Mouse (Mus musculus) adrenal gland, postnatal 4 days (tissue): Measurements from ENCODE around the gene Ifih1. TPM values are rescaled to one million over a fixed set of nuclear protein-coding genes. Genes with fewer than 3 reads are reported as not detected.

Experiments
- DNase-seq, 2 experiments: peaks; one replicate each; pipeline ENCODE4 v3.0.0; 2021 to 2022; ENCODE audit warnings: low spot score in 2 of 2, mixed read lengths in 2 of 2
- total RNA-seq, 2 experiments: library from RNA; stranded (reverse); gene quantifications; 2 replicates each; pipeline ENCODE4 v1.2.3; 2021

Ifih1 gene
- total RNA-seq, 2 experiments from 2014 or later, result 8.8 to 10.6 TPM

- DNase-seq, result no peak
Measured at GRCm38 (mm10) chr2:62557417-62557816, 88.6 kb downstream of the Ifih1 start.

- no peak for DNase-seq
Measured at GRCm38 (mm10) chr2:62556349-62556748, 89.7 kb downstream of the Ifih1 start.

- DNase-seq, result no peak
Measured at GRCm38 (mm10) chr2:62549659-62550058, 96.4 kb downstream of the Ifih1 start.

- no peak for DNase-seq
Measured at GRCm38 (mm10) chr2:62549131-62549530, 96.9 kb downstream of the Ifih1 start.

GRCm38 (mm10) chr2:62548104-62548503 is 98.0 kb downstream of the Ifih1 start:
- no peak for DNase-seq

Other genes starting within 250 kb of the Ifih1 start
- 10 to 100 TPM in 1 of 2 experiments, 1 to 10 TPM in 1; 4.4 to 26.4 TPM for gene Dpp4, start 234.0 kb downstream of the Ifih1 start, total RNA-seq
- 100 to 1,000 TPM in 1 of 2 experiments, not detected in 1; 240 TPM for gene Gcg, start 162.6 kb downstream of the Ifih1 start, total RNA-seq
- 10 to 100 TPM; 10.3 to 12.0 TPM for gene Fap, start 72.2 kb downstream of the Ifih1 start, total RNA-seq
- 10 to 100 TPM in 1 of 2 experiments, 1 to 10 TPM in 1; 6.2 to 10.4 TPM for gene Gca, start 18.0 kb upstream of the Ifih1 start, total RNA-seq